Mouse (Mus musculus) midbrain, embryonic 13.5 days (tissue): ENCODE results near the gene Bhlha9. TPM values are rescaled to one million over a fixed set of nuclear protein-coding genes. Genes with fewer than 3 reads are reported as not detected.
"Not testable (repeated sequence)": the region's sequence is repeated elsewhere in the genome, so short reads cannot be mapped to it uniquely, and the experiment has no call there.

ENCODE experiments used
- ATAC-seq: fragments of 200-750 bp; cut with Nextera tagmentation; 2 replicates; pipeline ENCODE4 v1.8.0; 2017; ENCODE audit warnings: mild to moderate bottlenecking, moderate TSS enrichment, moderate library complexity
- H3K27ac ChIP-seq: fragments of 300-500 bp; sonication (generic); 2 replicates; pipeline ENCODE4 v1.5.1; 2015; ENCODE audit warnings: inconsistent platforms, mild to moderate bottlenecking, moderate library complexity
- H3K27me3 ChIP-seq: fragments of 300-500 bp; sonication (generic); 2 replicates; pipeline ENCODE4 v1.6.1; 2015; ENCODE audit warnings: mild to moderate bottlenecking, inconsistent platforms
- H3K36me3 ChIP-seq: fragments of 300-500 bp; sonication (generic); 2 replicates; pipeline ENCODE4 v1.6.1; 2015; ENCODE audit warnings: mild to moderate bottlenecking, inconsistent platforms
- H3K4me1 ChIP-seq: fragments of 300-500 bp; sonication (generic); replicated peaks from 2 replicates; pipeline ENCODE4 v1.6.1; 2015; ENCODE audit warnings: inconsistent platforms
- H3K4me2 ChIP-seq: fragments of 300-500 bp; sonication (generic); replicated peaks from 2 replicates; pipeline ENCODE4 v1.6.1; 2015; ENCODE audit warnings: moderate library complexity, mild to moderate bottlenecking, inconsistent platforms
- H3K4me3 ChIP-seq: fragments of 300-500 bp; sonication (generic); replicated peaks from 2 replicates; pipeline ENCODE4 v1.5.1; 2015; ENCODE audit warnings: mild to moderate bottlenecking, inconsistent platforms
- H3K9ac ChIP-seq: fragments of 300-500 bp; sonication (generic); replicated peaks from 2 replicates; pipeline ENCODE4 v1.6.1; 2015; ENCODE audit warnings: mild to moderate bottlenecking, inconsistent platforms
- H3K9me3 ChIP-seq: fragments of 300-500 bp; sonication (generic); 2 replicates; pipeline ENCODE4 v1.6.1; 2016; ENCODE audit warnings: mild to moderate bottlenecking, inconsistent platforms
- WGBS: fragments of 180-500 bp; shearing (Covaris S2); methylation state at CpG from one replicate; pipeline ENCODE4 v1.1.7; 2015; 5-methylcytosine and 5-hydroxymethylcytosine counted together
- polyA plus RNA-seq: library from polyadenylated mRNA; unstranded; fragments of >200 nt; fragmentation: Nextera tagmentation; extraction: Ambion mirVana; gene quantifications from 2 replicates; pipeline ENCODE4 v1.2.1, GENCODE M21; 2015

The Bhlha9 gene
- polyA plus RNA-seq, 1 experiment from 2014 or later: 0.26 TPM

- Histone ChIP-seq H3K9me3 (no peaks in the 10 kb centered on the region), H3K4me1 (peaks cover 15% of the 10 kb centered on the region), H3K9ac (no peak overlapping the region), H3K4me2 (no peak overlapping the region), H3K27me3 (peaks cover 81% of the 10 kb centered on the region), H3K27ac (no peak overlapping the region), H3K4me3 (no peak overlapping the region), H3K36me3 (no peaks in the 10 kb centered on the region)
- no peak for ATAC-seq
- WGBS: 28% methylated on average over 4 of the region's 4 CpGs
Measured at GRCm38 (mm10) chr11:76667807-76668206, 4.5 kb upstream of the Bhlha9 start.

- Histone ChIP-seq H3K4me1 (peaks cover 8% of the 10 kb centered on the region), H3K27ac (no peak overlapping the region), H3K9ac (peak overlapping the region; percentile 54), H3K4me3 (peak overlapping the region; percentile 35), H3K36me3 (no peaks in the 10 kb centered on the region), H3K4me2 (peak overlapping the region; percentile 62), H3K27me3 (peaks cover 72% of the 10 kb centered on the region), H3K9me3 (no peaks in the 10 kb centered on the region)
- ATAC-seq: peak; percentile 14; the same call in 1 of the 2 replicates
- 2% methylated on average over 64 of the region's 64 CpGs for WGBS
Measured at GRCm38 (mm10) chr11:76672561-76673384, 503 bp downstream of the Bhlha9 start.

GRCm38 (mm10) chr11:76674199-76674598 lies 1.9 kb downstream of the Bhlha9 start:
- ATAC-seq: no peak
- WGBS: 62% methylated on average over 8 of the region's 8 CpGs
- H3K27ac ChIP-seq: no peak overlapping the region
- H3K27me3 ChIP-seq: peaks cover 62% of the 10 kb centered on the region
- no peaks in the 10 kb centered on the region for H3K36me3 ChIP-seq
- no peaks in the 10 kb centered on the region for H3K9me3 ChIP-seq
- no peak overlapping the region for H3K9ac ChIP-seq
- H3K4me2 ChIP-seq: no peak overlapping the region
- H3K4me1 ChIP-seq: peaks cover 8% of the 10 kb centered on the region
- no peak overlapping the region for H3K4me3 ChIP-seq

GRCm38 (mm10) chr11:76674704-76675103 lies 2.4 kb downstream of the Bhlha9 start:
- Histone ChIP-seq H3K36me3 (no peaks in the 10 kb centered on the region), H3K4me3 (no peak overlapping the region), H3K4me2 (no peak overlapping the region), H3K27me3 (peaks cover 57% of the 10 kb centered on the region), H3K4me1 (peaks cover 9% of the 10 kb centered on the region), H3K9me3 (no peaks in the 10 kb centered on the region), H3K27ac (no peak overlapping the region), H3K9ac (no peak overlapping the region)
- WGBS: 45% methylated on average over 4 of the region's 4 CpGs
- no peak for ATAC-seq

- not testable (repeated sequence) for H3K36me3 ChIP-seq, H3K4me1 ChIP-seq, H3K4me3 ChIP-seq, H3K9me3 ChIP-seq, H3K4me2 ChIP-seq, H3K27ac ChIP-seq, H3K9ac ChIP-seq, ATAC-seq
- WGBS: 36% methylated on average over 8 of the region's 8 CpGs
- peaks cover 13% of the 10 kb centered on the region; the same call in 1 of the 2 replicates for H3K27me3 ChIP-seq
Measured at GRCm38 (mm10) chr11:76679508-76679907, 7.2 kb downstream of the Bhlha9 start, which contains the start of gene Trarg1. Gene Trarg1 (plus strand): TSS chr11:76679808.

- Histone ChIP-seq H3K9me3 (no peaks in the 10 kb centered on the region), H3K4me2 (no peak overlapping the region), H3K27me3 (no peaks in the 10 kb centered on the region), H3K27ac (no peak overlapping the region), H3K36me3 (no peaks in the 10 kb centered on the region), H3K4me1 (no peaks in the 10 kb centered on the region), H3K4me3 (no peak overlapping the region), H3K9ac (no peak overlapping the region)
- WGBS: 73% methylated on average over 2 of the region's 2 CpGs
- ATAC-seq: no peak
Measured at GRCm38 (mm10) chr11:76685604-76686003, 13.3 kb downstream of the Bhlha9 start.

- Histone ChIP-seq H3K4me3 (no peak overlapping the region), H3K4me1 (no peaks in the 10 kb centered on the region), H3K27me3 (no peaks in the 10 kb centered on the region), H3K4me2 (no peak overlapping the region), H3K9ac (no peak overlapping the region), H3K36me3 (no peaks in the 10 kb centered on the region), H3K9me3 (no peaks in the 10 kb centered on the region), H3K27ac (no peak overlapping the region)
- 85% methylated on average over 3 of the region's 3 CpGs for WGBS
- ATAC-seq: no peak
Measured at GRCm38 (mm10) chr11:76692096-76692495, 19.8 kb downstream of the Bhlha9 start.

- no peak for ATAC-seq
- Histone ChIP-seq H3K4me1 (no peaks in the 10 kb centered on the region), H3K4me2 (no peak overlapping the region), H3K36me3 (no peaks in the 10 kb centered on the region), H3K27ac (no peak overlapping the region), H3K9ac (no peak overlapping the region), H3K4me3 (no peak overlapping the region), H3K9me3 (no peaks in the 10 kb centered on the region), H3K27me3 (no peaks in the 10 kb centered on the region)
- 78% methylated on average over 6 of the region's 6 CpGs for WGBS
Measured at GRCm38 (mm10) chr11:76695810-76696209, 23.5 kb downstream of the Bhlha9 start.

GRCm38 (mm10) chr11:76699626-76700025 lies 27.4 kb downstream of the Bhlha9 start:
- no peak overlapping the region for H3K4me3 ChIP-seq
- H3K27me3 ChIP-seq: no peaks in the 10 kb centered on the region
- WGBS: 60% methylated on average over 8 of the region's 9 CpGs
- no peak overlapping the region for H3K9ac ChIP-seq
- H3K4me2 ChIP-seq: no peak overlapping the region
- no peaks in the 10 kb centered on the region for H3K9me3 ChIP-seq
- no peaks in the 10 kb centered on the region for H3K4me1 ChIP-seq
- H3K27ac ChIP-seq: no peak overlapping the region
- ATAC-seq: no peak
- no peaks in the 10 kb centered on the region for H3K36me3 ChIP-seq

- no peak overlapping the region for H3K4me3 ChIP-seq
- H3K4me2 ChIP-seq: no peak overlapping the region
- H3K27ac ChIP-seq: no peak overlapping the region
- no peak for ATAC-seq
- H3K9ac ChIP-seq: no peak overlapping the region
- WGBS: 93% methylated on average over 3 of the region's 3 CpGs
- no peaks in the 10 kb centered on the region for H3K36me3 ChIP-seq
- H3K27me3 ChIP-seq: no peaks in the 10 kb centered on the region
- H3K4me1 ChIP-seq: peaks cover 6% of the 10 kb centered on the region; the same call in 1 of the 2 replicates
- peaks cover 3% of the 10 kb centered on the region; the same call in 1 of the 2 replicates for H3K9me3 ChIP-seq
Measured at GRCm38 (mm10) chr11:76707656-76708055, 35.4 kb downstream of the Bhlha9 start.

- ATAC-seq: no peak
- peaks cover 6% of the 10 kb centered on the region; the same call in 1 of the 2 replicates for H3K4me1 ChIP-seq
- peaks cover 3% of the 10 kb centered on the region; the same call in 1 of the 2 replicates for H3K9me3 ChIP-seq
- H3K27me3 ChIP-seq: no peaks in the 10 kb centered on the region
- H3K27ac ChIP-seq: no peak overlapping the region
- 86% methylated on average over 1 of the region's 1 CpGs for WGBS
- H3K9ac ChIP-seq: no peak overlapping the region
- no peak overlapping the region for H3K4me3 ChIP-seq
- H3K36me3 ChIP-seq: no peaks in the 10 kb centered on the region
- H3K4me2 ChIP-seq: no peak overlapping the region
Measured at GRCm38 (mm10) chr11:76708066-76708465, 35.8 kb downstream of the Bhlha9 start.

- 35% methylated on average over 1 of the region's 1 CpGs for WGBS
- Histone ChIP-seq H3K36me3 (no peaks in the 10 kb centered on the region), H3K27ac (no peak overlapping the region), H3K27me3 (no peaks in the 10 kb centered on the region), H3K4me3 (no peak overlapping the region), H3K4me2 (no peak overlapping the region), H3K9ac (no peak overlapping the region), H3K4me1 (peaks cover 6% of the 10 kb centered on the region; the same call in 1 of the 2 replicates), H3K9me3 (peaks cover 3% of the 10 kb centered on the region; the same call in 1 of the 2 replicates)
- no peak for ATAC-seq
Measured at GRCm38 (mm10) chr11:76708881-76709280, 36.6 kb downstream of the Bhlha9 start.
